Mouse (Mus musculus): Measurements from ENCODE around the gene Foxo1.
A peak's percentile ranks its signal among the peaks of the same experiment; 100 is the strongest.

Gene Foxo1

GRCm38 (mm10) chr3:52308586-52309321, 40.6 kb downstream of the Foxo1 start:
- DNase-seq (ENCODE audit: low spot score): no peak

GRCm38 (mm10) chr3:52320516-52321270, 52.6 kb downstream of the Foxo1 start:
- DNase-seq (ENCODE audit: low spot score): no peak

GRCm38 (mm10) chr3:52322401-52323385, 54.6 kb downstream of the Foxo1 start:
- no peak for DNase-seq (ENCODE audit: low spot score)

- no peak for DNase-seq (ENCODE audit: low spot score)
Observed at GRCm38 (mm10) chr3:52325006-52325405, 56.9 kb downstream of the Foxo1 start.

- DNase-seq (ENCODE audit: low spot score): no peak
Observed at GRCm38 (mm10) chr3:52326687-52327086, 58.6 kb downstream of the Foxo1 start.

GRCm38 (mm10) chr3:52327146-52327545, 59.0 kb downstream of the Foxo1 start:
- DNase-seq (ENCODE audit: low spot score): no peak

GRCm38 (mm10) chr3:52331709-52332108, 63.6 kb downstream of the Foxo1 start:
- DNase-seq (ENCODE audit: low spot score): no peak

- DNase-seq (ENCODE audit: low spot score): no peak
Observed at GRCm38 (mm10) chr3:52338761-52339160, 70.6 kb downstream of the Foxo1 start.

- no peak for DNase-seq (ENCODE audit: low spot score)
Observed at GRCm38 (mm10) chr3:52340336-52341034, 72.3 kb downstream of the Foxo1 start.

- no peak for DNase-seq (ENCODE audit: low spot score)
Observed at GRCm38 (mm10) chr3:52342226-52342625, 74.1 kb downstream of the Foxo1 start.

GRCm38 (mm10) chr3:52342801-52343200, 74.7 kb downstream of the Foxo1 start:
- peak; percentile 38 for DNase-seq (ENCODE audit: low spot score)

GRCm38 (mm10) chr3:52343270-52344070, 75.3 kb downstream of the Foxo1 start:
- peak; percentile 67 for DNase-seq (ENCODE audit: low spot score)

GRCm38 (mm10) chr3:52345881-52346280, 77.7 kb downstream of the Foxo1 start:
- no peak for DNase-seq (ENCODE audit: low spot score)

- no peak for DNase-seq (ENCODE audit: low spot score)
Observed at GRCm38 (mm10) chr3:52346986-52347710, 79.0 kb downstream of the Foxo1 start.

- DNase-seq (ENCODE audit: low spot score): no peak
Observed at GRCm38 (mm10) chr3:52347980-52348622, 80.0 kb downstream of the Foxo1 start.

GRCm38 (mm10) chr3:52350636-52351035, 82.5 kb downstream of the Foxo1 start:
- no peak for DNase-seq (ENCODE audit: low spot score)

GRCm38 (mm10) chr3:52351901-52352300, 83.8 kb downstream of the Foxo1 start:
- DNase-seq (ENCODE audit: low spot score): no peak

- DNase-seq (ENCODE audit: low spot score): no peak
Observed at GRCm38 (mm10) chr3:52354203-52354602, 86.1 kb downstream of the Foxo1 start.

GRCm38 (mm10) chr3:52357265-52357953, 89.3 kb downstream of the Foxo1 start:
- DNase-seq (ENCODE audit: low spot score): no peak

Measured in urinary bladder, postnatal 14 days (tissue).